Mouse (Mus musculus) liver, embryonic 14.5 days (tissue): ENCODE measurements around the gene Enox1.

Experiments used
- CTCF ChIP-seq: IDR thresholded peaks from 2 replicates; pipeline ENCODE4 v1.5.1; 2016; ENCODE audit warnings: antibody characterized with exemption, low read depth, control low read depth
- EP300 ChIP-seq: IDR thresholded peaks from 2 replicates; pipeline ENCODE4 v1.6.1; 2016; ENCODE audit warnings: antibody characterized with exemption, low read depth

DNA sequence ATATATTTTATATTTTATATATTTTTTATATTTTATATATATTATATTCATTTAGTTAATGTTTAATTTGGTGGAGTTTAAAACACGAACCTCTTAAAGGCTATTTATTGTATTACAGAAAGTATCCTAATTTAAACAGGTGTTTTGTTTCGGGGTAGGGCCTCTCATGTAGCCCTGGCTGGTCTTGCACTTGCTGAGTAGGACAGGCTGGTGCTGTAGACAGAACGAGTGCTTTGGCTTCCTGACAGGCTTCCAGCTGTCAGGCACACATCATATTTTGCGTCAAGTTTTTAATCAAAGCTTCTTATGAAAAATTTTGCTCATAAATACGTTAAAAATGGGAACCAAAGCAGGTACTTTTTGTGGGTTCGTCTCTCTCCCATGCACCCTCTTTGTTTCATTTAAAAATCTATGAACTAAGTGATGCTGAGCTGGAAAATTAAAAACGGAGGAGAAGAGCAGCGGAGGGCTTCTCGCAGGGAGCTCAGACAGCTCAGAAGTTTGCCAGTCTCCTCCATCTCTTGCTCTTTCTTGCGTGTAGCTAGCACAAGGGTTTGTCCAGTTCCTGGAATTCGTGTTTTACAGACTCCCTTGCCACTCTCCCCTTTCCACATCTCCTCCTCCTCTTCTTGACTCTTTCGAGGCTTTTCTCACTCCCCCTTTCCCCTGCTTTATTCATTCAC, 115.8 kb downstream of the Enox1 start:
- TF ChIP-seq CTCF (no peak), EP300 (no peak)
